Mouse (Mus musculus): ENCODE results near the gene Atad3a.

GRCm38 (mm10) chr4:155784081-155784701, 23.3 kb upstream of the Atad3a start:
- TF ChIP-seq CTCF (IDR thresholded peaks at IDR 0.05; ENCODE audit: control insufficient read depth, insufficient read depth, low read length) (peak; percentile 52), POLR2A (IDR thresholded peaks at IDR 0.05; ENCODE audit: borderline replicate concordance, control insufficient read depth, low read depth, low read length) (peak; percentile 23; the same call in 1 of the 2 replicates)

Measured in bone marrow, adult 2 months (tissue).